In the genomic region with DNA sequence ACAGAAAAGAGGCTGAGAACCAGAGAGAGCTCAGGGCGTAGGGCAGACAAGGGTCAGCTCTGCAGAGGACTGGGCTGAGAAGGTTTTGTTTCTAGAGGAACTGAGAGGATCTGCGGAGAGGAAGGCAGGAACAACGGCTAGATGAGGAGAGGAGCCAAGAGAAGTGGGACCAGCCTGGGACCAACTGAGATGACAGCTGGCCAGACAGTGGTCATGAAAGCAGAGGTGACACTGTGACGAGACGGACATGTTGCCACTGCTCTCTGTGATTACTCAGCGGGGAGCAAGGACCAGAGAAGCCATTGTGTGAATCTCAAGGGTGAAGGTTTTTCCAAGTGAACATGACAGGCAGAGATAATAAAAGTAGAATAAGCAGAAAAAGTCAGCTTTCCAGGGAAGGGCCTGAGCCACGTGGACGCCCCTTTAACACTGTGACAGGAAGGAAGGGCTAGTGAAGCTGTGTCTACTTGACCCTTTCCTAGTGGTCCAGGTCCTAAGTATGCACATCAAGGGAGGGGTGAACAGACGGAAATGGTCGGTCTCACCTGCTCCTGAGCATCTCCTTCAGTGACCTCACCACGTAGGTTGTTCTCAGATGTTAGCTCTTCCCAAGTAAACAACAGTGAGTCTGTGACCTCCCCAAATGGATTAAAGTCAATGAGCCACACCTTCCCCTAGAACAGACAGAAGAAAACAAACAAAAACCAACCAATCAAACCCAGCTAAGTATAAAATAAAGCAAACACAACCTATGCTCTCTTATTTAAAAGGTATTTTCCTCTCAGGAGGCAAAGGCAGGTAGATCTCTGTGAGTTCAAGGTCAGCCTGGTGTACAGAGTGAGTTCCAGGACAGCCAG, we compare ENCODE assay signal across 23 mouse cellular contexts. TPM values are rescaled to one million over a fixed set of nuclear protein-coding genes. Genes with fewer than 3 reads are reported as not detected.
A peak's percentile ranks its signal among the peaks of the same experiment; 100 is the strongest.
DNase-seq lines count a peak whose midpoint lies in the region; ATAC-seq lines count a peak whose summit lies in the region.
"Had no signal": no experiment of that assay in that cellular context is flagged by ENCODE, and none has a peak within 500 bp of the region (broad histone marks: within the 10 kb centered on the region; RNA-seq: fewer than 3 reads in every experiment).

No protein-coding gene starts in this region.

- no peak overlapping the region for H3K4me2 ChIP-seq in liver, embryonic 16.5 days (ENCODE audit: low read depth, low read length)
- no peak overlapping the region for H3K4me2 ChIP-seq in liver, embryonic 12.5 days
- H3K4me2 ChIP-seq: embryonic facial prominence, embryonic 13.5 days; heart, embryonic 15.5 days; hindbrain, embryonic 12.5 days; liver, embryonic 13.5 days had no signal

- H3K27me3 ChIP-seq in liver, embryonic 16.5 days (ENCODE audit: control insufficient read depth, insufficient read depth, low read depth, low read length), result no peaks in the 10 kb centered on the region
- no peaks in the 10 kb centered on the region for H3K27me3 ChIP-seq in liver, embryonic 12.5 days (replicated peaks)
- H3K27me3 ChIP-seq: embryonic facial prominence, embryonic 13.5 days; heart, embryonic 15.5 days; hindbrain, embryonic 12.5 days; liver, embryonic 13.5 days had no signal

- 73% methylated on average over 11 of the region's 11 CpGs for WGBS in liver, embryonic 16.5 days (ENCODE audit: insufficient replicate concordance)
- WGBS in liver, embryonic 12.5 days (ENCODE audit: insufficient replicate concordance), result 79% methylated on average over 11 of the region's 11 CpGs

- no peaks in the 10 kb centered on the region for H3K9me3 ChIP-seq in liver, embryonic 16.5 days (replicated peaks; ENCODE audit: control insufficient read depth, low read length)
- no peaks in the 10 kb centered on the region for H3K9me3 ChIP-seq in liver, embryonic 12.5 days (replicated peaks)
- H3K9me3 ChIP-seq: forebrain, embryonic 10.5 days; heart, embryonic 15.5 days; hindbrain, embryonic 12.5 days; liver, embryonic 13.5 days had no signal

- H3K4me1 ChIP-seq in liver, embryonic 16.5 days (ENCODE audit: control insufficient read depth, low read depth, low read length), result peaks cover 7% of the 10 kb centered on the region
- H3K4me1 ChIP-seq in liver, embryonic 12.5 days, result peaks cover 21% of the 10 kb centered on the region
- H3K4me1 ChIP-seq: embryonic facial prominence, embryonic 13.5 days; forebrain, embryonic 10.5 days; hindbrain, embryonic 12.5 days had no signal

- no peak overlapping the region for H3K4me3 ChIP-seq in liver, embryonic 16.5 days (ENCODE audit: low read depth, low read length)
- H3K4me3 ChIP-seq in liver, embryonic 12.5 days, result no peak overlapping the region
- H3K4me3 ChIP-seq: embryonic facial prominence, embryonic 13.5 days; forebrain, embryonic 10.5 days; gastrocnemius, adult 2 months; heart, embryonic 15.5 days; hindbrain, embryonic 12.5 days; liver, embryonic 13.5 days had no signal

- peak; percentile 17; the same call in 1 of the 2 replicates for ATAC-seq in liver, embryonic 16.5 days (ENCODE audit: low read depth)
- ATAC-seq in liver, embryonic 12.5 days, result no peak
- ATAC-seq: forebrain, embryonic 16.5 days; hindbrain, postnatal 0 days; intestine, postnatal 0 days had no signal

- DNase-seq in ES-CJ7 (ENCODE audit: low read depth, low spot score), result peak; percentile 24
- peak; percentile 50 for DNase-seq in R1 (ENCODE audit: low read depth, low spot score)
- DNase-seq in lung, postnatal 14 days, result peak; percentile 10
- no peak for DNase-seq in gastrocnemius, adult 8-10 months (ENCODE audit: low spot score in 2 of 2)
- DNase-seq: adrenal gland, postnatal 10 days; B cell, adult 2 months; cerebellum, adult 11 months; cerebellum, postnatal 10 days; gastrocnemius, adult 2 months; heart, postnatal 36 days; kidney, adult 9 months; kidney, postnatal 10 days; liver, embryonic 13.5 days; midbrain, embryonic 14.5 days had no signal

- no peak overlapping the region for H3K27ac ChIP-seq in liver, embryonic 16.5 days (ENCODE audit: low read length)
- H3K27ac ChIP-seq in liver, embryonic 12.5 days, result no peak overlapping the region
- H3K27ac ChIP-seq: embryonic facial prominence, embryonic 13.5 days; forebrain, embryonic 10.5 days; gastrocnemius, adult 2 months; heart, embryonic 15.5 days; hindbrain, embryonic 12.5 days; hindbrain, postnatal 0 days; liver, embryonic 13.5 days had no signal

- H3K9ac ChIP-seq in liver, embryonic 16.5 days (ENCODE audit: low read depth, low read length), result no peak overlapping the region
- no peak overlapping the region for H3K9ac ChIP-seq in liver, embryonic 12.5 days
- H3K9ac ChIP-seq: embryonic facial prominence, embryonic 13.5 days; heart, embryonic 15.5 days; hindbrain, embryonic 12.5 days; liver, embryonic 13.5 days had no signal

- peaks cover 31% of the 10 kb centered on the region for H3K36me3 ChIP-seq in liver, embryonic 16.5 days (ENCODE audit: control insufficient read depth, insufficient read depth)
- H3K36me3 ChIP-seq in liver, embryonic 12.5 days, result peaks cover 91% of the 10 kb centered on the region

RNA-seq across cellular contexts. Expression of a gene that starts 46.8 kb away (rescaled TPM):
- 38.7 and 44.9 TPM in 2 replicates for polyA plus RNA-seq in liver, embryonic 16.5 days (2015; fragmentation: Nextera tagmentation; extraction: Ambion mirVana)
- 84.4 and 86.6 TPM in 2 replicates for polyA plus RNA-seq in liver, embryonic 12.5 days (2016; fragmentation: Nextera tagmentation; extraction: Ambion mirVana)
- total RNA-seq in gastrocnemius, adult 8-10 months (2022), result 1 to 10 TPM; 2.5 to 3.4 (median 2.9) TPM

RNA-seq across cellular contexts. Expression of a gene that starts 46.9 kb away (rescaled TPM):
- 116 and 134 TPM in 2 replicates for polyA plus RNA-seq in liver, embryonic 16.5 days (2015; fragmentation: Nextera tagmentation; extraction: Ambion mirVana)
- polyA plus RNA-seq in liver, embryonic 12.5 days (2016; fragmentation: Nextera tagmentation; extraction: Ambion mirVana), result 195 and 200 TPM in 2 replicates
- total RNA-seq in gastrocnemius, adult 8-10 months (2022), result 10 to 100 TPM; 87.0 to 94.2 (median 90.6) TPM

Comparison
In these comparisons a context has a peak if more than half of its experiments do, and no peak if none do; other contexts are left out.
1. DNase-seq: peak in ES-CJ7 (single experiment), R1 (single experiment) and lung, postnatal 14 days (single experiment); none in gastrocnemius, adult 8-10 months (0 of 2).